Mouse (Mus musculus) embryonic facial prominence, embryonic 15.5 days (tissue): ENCODE measurements around the gene Mrm3. TPM values are rescaled to one million over a fixed set of nuclear protein-coding genes. Genes with fewer than 3 reads are reported as not detected.

ENCODE experiments used
- ATAC-seq: fragments of 200-750 bp; cut with Nextera tagmentation; 2 replicates; pipeline ENCODE4 v1.8.0; 2017; ENCODE audit warnings: low read depth, moderate TSS enrichment; ENCODE audit not compliant: insufficient number of reproducible peaks, low FRiP score, low TSS enrichment
- H3K27ac ChIP-seq: fragments of 300-500 bp; sonication (generic); replicated peaks from 2 replicates; pipeline ENCODE4 v1.5.1; 2015; ENCODE audit warnings: mild to moderate bottlenecking, inconsistent platforms
- H3K27me3 ChIP-seq: fragments of 300-500 bp; sonication (generic); 2 replicates; pipeline ENCODE4 v1.6.1; 2015; ENCODE audit warnings: inconsistent platforms
- H3K36me3 ChIP-seq: fragments of 300-500 bp; sonication (generic); 2 replicates; pipeline ENCODE4 v1.6.1; 2015; ENCODE audit warnings: mild to moderate bottlenecking, inconsistent platforms
- H3K4me1 ChIP-seq: fragments of 300-500 bp; sonication (generic); 2 replicates; pipeline ENCODE4 v1.6.1; 2015; ENCODE audit warnings: inconsistent platforms
- H3K4me2 ChIP-seq: fragments of 300-500 bp; sonication (generic); replicated peaks from 2 replicates; pipeline ENCODE4 v1.6.1; 2015; ENCODE audit warnings: mild to moderate bottlenecking, inconsistent platforms
- H3K4me3 ChIP-seq: fragments of 300-500 bp; sonication (generic); replicated peaks from 2 replicates; pipeline ENCODE4 v1.5.1; 2015; ENCODE audit warnings: mild to moderate bottlenecking, inconsistent platforms
- H3K9ac ChIP-seq: fragments of 300-500 bp; sonication (generic); 2 replicates; pipeline ENCODE4 v1.6.1; 2015; ENCODE audit warnings: inconsistent platforms
- H3K9me3 ChIP-seq: fragments of 300-500 bp; sonication (generic); replicated peaks from 2 replicates; pipeline ENCODE4 v1.6.1; 2016; ENCODE audit warnings: inconsistent platforms
- WGBS: fragments of 180-500 bp; shearing (Covaris S2); methylation state at CpG from one replicate; pipeline ENCODE4 v1.1.7; 2015; 5-methylcytosine and 5-hydroxymethylcytosine counted together
- polyA plus RNA-seq: library from polyadenylated mRNA; unstranded; fragments of >200 nt; fragmentation: Nextera tagmentation; extraction: Ambion mirVana; gene quantifications from 2 replicates; pipeline ENCODE4 v1.2.1, GENCODE M21; 2015

Gene Mrm3
- polyA plus RNA-seq, 1 experiment from 2014 or later, result 23.8 TPM

- Histone ChIP-seq H3K4me3 (peak overlapping the region; percentile 88), H3K9ac (peak overlapping the region; percentile 91), H3K36me3 (peaks cover 33% of the 10 kb centered on the region), H3K9me3 (no peaks in the 10 kb centered on the region), H3K27me3 (no peaks in the 10 kb centered on the region), H3K4me1 (peaks cover 15% of the 10 kb centered on the region), H3K4me2 (peak overlapping the region; percentile 66), H3K27ac (peak overlapping the region; percentile 97)
- ATAC-seq, result peak; percentile 16
- 1% methylated on average over 33 of the region's 33 CpGs for WGBS
Measured at GRCm38 (mm10) chr11:76216681-76217389, 26.7 kb upstream of the Mrm3 start.

DNA sequence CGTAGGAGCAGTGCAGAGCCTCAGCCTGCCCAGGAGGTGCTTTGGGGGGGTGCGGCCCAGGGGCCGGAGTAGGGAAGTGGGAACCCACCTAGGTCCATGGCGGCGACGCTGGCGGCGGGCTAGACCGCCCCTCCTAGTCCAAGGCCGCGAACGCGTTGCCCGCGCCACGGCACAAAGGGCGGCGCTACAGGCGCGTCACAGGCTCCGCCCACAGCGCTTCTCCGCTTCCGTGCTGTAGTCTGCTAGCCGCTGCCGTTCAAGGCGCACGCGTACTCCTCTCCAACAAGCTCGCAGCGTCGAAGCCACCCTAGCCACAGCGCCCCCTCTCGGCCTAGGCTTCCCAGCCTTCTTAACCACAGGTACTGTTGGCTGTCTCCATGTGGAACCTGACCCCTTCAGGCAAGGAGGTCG, 26.1 kb upstream of the Mrm3 start, which contains the start of the genes Dbil5 and Gemin4:
Gene Dbil5, plus strand, starts transcription at position 219 of the 411 bp plus-strand sequence.
Gene Gemin4, minus strand, starts transcription at position 275 of the 411 bp plus-strand sequence.
- Histone ChIP-seq H3K27ac (peak within 1 kb of the TSS; percentile 97), H3K9ac (peak within 1 kb of the TSS; percentile 91), H3K4me2 (peak within 1 kb of the TSS; percentile 66), H3K27me3 (no peaks in the 10 kb centered on the region), H3K4me3 (peak within 1 kb of the TSS; percentile 88), H3K36me3 (peaks cover 33% of the 10 kb centered on the region), H3K9me3 (no peaks in the 10 kb centered on the region), H3K4me1 (peaks cover 15% of the 10 kb centered on the region)
- 0% methylated on average over 35 of the region's 35 CpGs for WGBS
- ATAC-seq, result peak; percentile 97

DNA sequence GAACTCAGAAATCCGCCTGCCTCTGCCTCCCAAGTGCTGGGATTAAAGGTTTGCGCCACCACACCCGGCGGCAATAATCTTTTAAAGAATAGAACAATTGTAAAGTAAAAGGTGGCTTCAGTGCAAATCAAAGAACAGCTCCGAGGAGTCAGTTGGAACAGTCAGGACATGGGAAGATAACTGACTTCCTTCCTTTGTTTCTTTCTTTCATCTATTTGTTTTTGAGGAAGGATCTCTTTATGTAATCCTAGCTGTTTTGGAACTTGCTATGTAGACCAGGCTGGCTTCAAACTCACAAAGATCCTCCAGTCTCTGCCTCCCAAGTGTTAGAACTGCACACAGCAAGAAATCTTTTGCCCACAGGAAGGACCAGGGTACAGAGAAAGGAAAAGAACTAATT, 18.9 kb upstream of the Mrm3 start:
- H3K27me3 ChIP-seq, result no peaks in the 10 kb centered on the region
- WGBS, result 96% methylated on average over 5 of the region's 5 CpGs
- peaks cover 47% of the 10 kb centered on the region for H3K36me3 ChIP-seq

DNA sequence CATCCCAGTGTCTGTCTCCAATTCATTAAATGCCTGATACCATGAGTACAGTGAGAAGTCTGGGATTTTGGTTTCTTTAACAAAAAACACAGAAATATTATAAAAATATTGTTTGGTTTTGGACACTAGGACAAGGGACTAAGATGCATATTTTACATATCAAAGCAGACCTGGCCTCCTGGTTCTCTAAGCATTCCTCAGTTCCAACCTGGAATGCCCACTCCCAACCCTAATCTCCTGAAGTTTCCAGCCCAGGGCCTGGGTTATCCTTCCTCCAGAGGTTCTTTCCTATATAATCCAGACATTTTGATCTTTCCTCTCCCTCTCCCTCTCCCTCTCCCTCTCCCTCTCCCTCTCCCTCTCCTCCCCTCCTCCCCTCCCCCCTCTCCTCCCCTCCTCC, 18.5 kb upstream of the Mrm3 start:
- no peak overlapping the region for H3K27ac ChIP-seq
- H3K4me1 ChIP-seq, result no peaks in the 10 kb centered on the region
- H3K9me3 ChIP-seq, result no peaks in the 10 kb centered on the region
- H3K9ac ChIP-seq, result no peak overlapping the region
- H3K36me3 ChIP-seq, result peaks cover 47% of the 10 kb centered on the region
- no peak for ATAC-seq
- H3K27me3 ChIP-seq, result no peaks in the 10 kb centered on the region
- no peak overlapping the region for H3K4me2 ChIP-seq
- H3K4me3 ChIP-seq, result no peak overlapping the region

More for the DNA sequence above, 18.9 kb upstream of the Mrm3 start:
- Histone ChIP-seq H3K27ac (no peak overlapping the region), H3K9me3 (no peaks in the 10 kb centered on the region), H3K4me1 (no peaks in the 10 kb centered on the region), H3K9ac (no peak overlapping the region), H3K4me2 (no peak overlapping the region), H3K4me3 (no peak overlapping the region)
- no peak for ATAC-seq

DNA sequence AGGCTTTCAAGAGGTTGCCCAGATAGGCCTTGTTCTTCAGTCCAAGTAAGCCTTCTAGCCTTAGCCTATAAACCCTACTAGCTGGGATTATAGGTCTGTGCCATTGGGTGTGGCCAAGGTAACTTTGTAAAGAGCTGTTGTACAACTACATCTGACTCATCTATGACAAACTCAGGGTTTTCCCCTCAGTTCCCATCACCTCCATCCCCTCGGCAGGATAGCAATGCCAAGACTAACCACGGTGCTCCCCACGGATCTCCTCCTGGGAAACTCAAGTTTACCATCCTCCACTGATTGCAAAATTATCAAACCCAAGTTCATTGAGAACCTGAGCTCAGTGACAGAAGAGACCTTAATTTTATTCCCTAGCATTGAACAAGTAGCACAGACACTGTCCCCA, 7.4 kb upstream of the Mrm3 start:
- WGBS, result 82% methylated on average over 3 of the region's 3 CpGs
- Histone ChIP-seq H3K4me2 (no peak overlapping the region), H3K36me3 (peaks cover 72% of the 10 kb centered on the region), H3K27me3 (no peaks in the 10 kb centered on the region), H3K4me1 (no peaks in the 10 kb centered on the region), H3K9ac (no peak overlapping the region), H3K27ac (no peak overlapping the region), H3K9me3 (no peaks in the 10 kb centered on the region), H3K4me3 (no peak overlapping the region)
- no peak for ATAC-seq

DNA sequence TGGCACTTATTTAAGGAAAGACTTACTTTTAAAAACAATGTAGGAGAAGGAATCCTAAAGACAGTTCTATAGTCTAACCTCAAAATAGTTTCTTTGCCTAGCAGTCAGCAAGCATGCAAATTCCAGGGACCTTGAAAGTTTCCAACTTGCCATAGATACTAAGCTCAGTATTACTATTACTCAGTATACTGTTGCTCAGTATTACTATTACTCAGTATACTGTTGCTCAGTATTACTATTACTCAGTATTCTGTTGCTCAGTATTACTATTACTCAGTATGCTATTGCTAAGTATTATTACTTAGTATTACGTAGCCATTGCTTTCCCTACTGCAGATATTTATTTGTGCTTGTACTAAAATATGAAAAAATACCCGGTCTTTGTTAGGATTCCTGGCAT, 3.8 kb upstream of the Mrm3 start:
- WGBS, result 96% methylated on average over 2 of the region's 2 CpGs
- Histone ChIP-seq H3K27ac (no peak overlapping the region), H3K4me2 (no peak overlapping the region), H3K9me3 (no peaks in the 10 kb centered on the region), H3K4me1 (peaks cover 15% of the 10 kb centered on the region), H3K27me3 (no peaks in the 10 kb centered on the region), H3K4me3 (no peak overlapping the region), H3K9ac (no peak overlapping the region), H3K36me3 (peaks cover 47% of the 10 kb centered on the region)
- no peak for ATAC-seq

GRCm38 (mm10) chr11:76243811-76244546, 464 bp downstream of the Mrm3 start:
- H3K4me1 ChIP-seq, result peaks cover 19% of the 10 kb centered on the region
- WGBS, result 1% methylated on average over 34 of the region's 34 CpGs
- peak overlapping the region; percentile 80 for H3K4me2 ChIP-seq
- no peaks in the 10 kb centered on the region for H3K9me3 ChIP-seq
- peaks cover 24% of the 10 kb centered on the region for H3K36me3 ChIP-seq
- H3K4me3 ChIP-seq, result peak overlapping the region; percentile 94
- ATAC-seq, result no peak
- H3K9ac ChIP-seq, result peak overlapping the region; percentile 88
- no peaks in the 10 kb centered on the region for H3K27me3 ChIP-seq
- H3K27ac ChIP-seq, result peak overlapping the region; percentile 86; the same call in 1 of the 2 replicates

DNA sequence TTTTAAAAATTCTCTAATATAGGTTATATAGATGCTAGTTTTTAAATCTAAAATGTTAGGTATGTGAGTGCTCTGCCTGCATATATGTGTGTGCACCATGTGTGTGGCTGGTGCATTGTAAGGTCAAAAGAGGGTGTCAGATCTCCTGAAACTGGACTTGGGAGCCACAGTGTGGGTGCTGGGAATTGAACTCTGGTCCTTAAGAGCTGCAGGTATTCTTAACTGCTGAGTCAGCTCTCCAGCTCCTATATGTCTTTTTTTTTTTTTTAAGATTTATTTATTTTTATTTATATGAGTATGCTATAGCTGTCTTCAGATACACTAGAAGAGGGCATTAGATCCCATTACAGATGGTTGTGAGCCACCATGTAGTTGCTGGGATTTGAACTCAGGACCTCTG, 2.9 kb downstream of the Mrm3 start:
- Histone ChIP-seq H3K4me1 (peaks cover 19% of the 10 kb centered on the region), H3K4me3 (no peak overlapping the region), H3K9ac (no peak overlapping the region), H3K27ac (no peak overlapping the region), H3K4me2 (no peak overlapping the region), H3K36me3 (peaks cover 31% of the 10 kb centered on the region), H3K27me3 (no peaks in the 10 kb centered on the region), H3K9me3 (no peaks in the 10 kb centered on the region)
- no peak for ATAC-seq

GRCm38 (mm10) chr11:76247239-76247638, 3.7 kb downstream of the Mrm3 start:
- 46% methylated on average over 2 of the region's 2 CpGs for WGBS
- no peak for ATAC-seq
- peaks cover 24% of the 10 kb centered on the region for H3K4me1 ChIP-seq

DNA sequence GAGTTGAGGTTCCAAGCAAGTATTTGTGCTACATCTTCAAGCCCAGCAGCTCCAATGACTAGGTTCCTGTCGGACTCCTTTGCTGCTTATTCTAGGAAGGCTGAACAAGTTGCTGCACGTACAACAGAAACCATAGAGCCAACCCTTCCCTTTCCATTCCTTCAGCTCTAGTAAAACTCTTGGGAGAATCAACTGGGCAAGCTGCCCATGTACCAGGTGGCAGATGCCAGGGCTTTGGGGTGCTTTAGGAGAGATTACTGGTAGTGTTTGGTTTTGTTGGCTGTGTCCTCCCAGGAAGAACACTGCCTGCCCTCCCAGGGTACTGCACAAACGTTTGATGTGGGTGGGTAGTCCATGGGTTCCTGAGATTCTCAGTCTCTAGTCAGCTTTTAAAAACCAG, 8.5 kb downstream of the Mrm3 start:
- Histone ChIP-seq H3K4me3 (no peak overlapping the region), H3K27ac (0 out of 2 replicates have a peak overlapping the region, but pooled peaks have one; percentile 17), H3K9ac (no peak overlapping the region), H3K4me1 (peaks cover 46% of the 10 kb centered on the region), H3K4me2 (no peak overlapping the region), H3K36me3 (peaks cover 35% of the 10 kb centered on the region), H3K9me3 (no peaks in the 10 kb centered on the region), H3K27me3 (no peaks in the 10 kb centered on the region)
- no peak for ATAC-seq
- 54% methylated on average over 3 of the region's 3 CpGs for WGBS

More at GRCm38 (mm10) chr11:76247239-76247638, 3.7 kb downstream of the Mrm3 start:
- H3K27me3 ChIP-seq, result no peaks in the 10 kb centered on the region
- no peak overlapping the region for H3K4me2 ChIP-seq
- no peak overlapping the region for H3K4me3 ChIP-seq
- H3K27ac ChIP-seq, result no peak overlapping the region
- no peak overlapping the region for H3K9ac ChIP-seq
- H3K9me3 ChIP-seq, result no peaks in the 10 kb centered on the region
- H3K36me3 ChIP-seq, result peaks cover 31% of the 10 kb centered on the region

GRCm38 (mm10) chr11:76253145-76253917, 9.8 kb downstream of the Mrm3 start:
- peak; percentile 84 for ATAC-seq
- 37% methylated on average over 5 of the region's 5 CpGs for WGBS
- H3K4me1 ChIP-seq, result peaks cover 50% of the 10 kb centered on the region

More at GRCm38 (mm10) chr11:76253145-76253917, 9.8 kb downstream of the Mrm3 start:
- H3K9ac ChIP-seq, result no peak overlapping the region
- H3K9me3 ChIP-seq, result no peaks in the 10 kb centered on the region
- H3K27me3 ChIP-seq, result no peaks in the 10 kb centered on the region
- peak overlapping the region; percentile 72 for H3K27ac ChIP-seq
- H3K4me3 ChIP-seq, result no peak overlapping the region
- no peak overlapping the region for H3K4me2 ChIP-seq
- peaks cover 43% of the 10 kb centered on the region for H3K36me3 ChIP-seq
